Mouse (Mus musculus) CH12.LX (cell line): ENCODE results near the gene Gm20388. TPM values are rescaled to one million over a fixed set of nuclear protein-coding genes. Genes with fewer than 3 reads are reported as not detected.

Experiments
- DNase-seq: peaks from one replicate; pipeline ENCODE4 v3.0.0-alpha.2; 2013; ENCODE audit errors: extremely low read depth
- H3K27ac ChIP-seq: 2 replicates; pipeline ENCODE4 v1.5.1; 2012; ENCODE audit warnings: low read depth, mild to moderate bottlenecking, control low read depth, moderate library complexity; ENCODE audit not compliant: insufficient read depth
- H3K27me3 ChIP-seq: replicated peaks from 2 replicates; pipeline ENCODE3; 2012; ENCODE audit warnings: inconsistent platforms
- H3K36me3 ChIP-seq, 2 experiments: replicated peaks in 1 of 2; 2 replicates each; pipeline versions ENCODE3 to v1.6.1; 2012; ENCODE audit warnings: inconsistent platforms in 1 of 2, low read length in 1 of 2, mild to moderate bottlenecking in 1 of 2, mixed read lengths in 1 of 2, moderate library complexity in 1 of 2; ENCODE audit not compliant: control insufficient read depth in 1 of 2, insufficient read depth in 1 of 2
- H3K4me1 ChIP-seq, 2 experiments: 2 replicates each; pipeline ENCODE4 v1.6.1; 2012; ENCODE audit warnings: inconsistent platforms in 1 of 2, moderate library complexity in 1 of 2; ENCODE audit not compliant: insufficient read depth in 2 of 2, control insufficient read depth in 1 of 2
- H3K4me2 ChIP-seq: 2 replicates; pipeline ENCODE4 v1.6.1; 2012; ENCODE audit warnings: low read depth, mild to moderate bottlenecking, control low read depth; ENCODE audit not compliant: poor library complexity, insufficient read depth, severe bottlenecking
- H3K4me3 ChIP-seq, 3 experiments: fragments of 150-350 bp in 1 of 3; sonication (generic) in 1 of 3; replicated peaks in 1 of 3; 2 replicates each; pipeline versions ENCODE3 to v1.5.1; 2011 to 2012; ENCODE audit warnings: low read depth in 2 of 3, low read length in 2 of 3, mild to moderate bottlenecking in 2 of 3, moderate library complexity in 2 of 3, control low read depth in 1 of 3, improper control_type of control experiment in 1 of 3, inconsistent platforms in 1 of 3, mixed read lengths in 1 of 3; ENCODE audit not compliant: poor library complexity in 1 of 3
- H3K79me2 ChIP-seq: replicated peaks from 2 replicates; pipeline ENCODE4 v1.6.1; 2012; ENCODE audit warnings: mild to moderate bottlenecking, moderate library complexity; ENCODE audit not compliant: control insufficient read depth, poor library complexity, insufficient read depth, severe bottlenecking; ENCODE audit errors: extremely low read depth
- H3K9ac ChIP-seq: 2 replicates; pipeline ENCODE4 v1.6.1; 2012; ENCODE audit warnings: low read depth, mild to moderate bottlenecking, control low read depth, moderate library complexity; ENCODE audit not compliant: insufficient read depth
- H3K9me3 ChIP-seq: replicated peaks from 2 replicates; pipeline ENCODE3; 2012; ENCODE audit warnings: low read length, inconsistent platforms, mixed read lengths
- BHLHE40 ChIP-seq: IDR thresholded peaks from 2 replicates; pipeline ENCODE4 v1.6.1; 2011; ENCODE audit warnings: mild to moderate bottlenecking, low read depth, low read length, improper control_type of control experiment
- CHD2 ChIP-seq: IDR thresholded peaks from 2 replicates; pipeline ENCODE4 v1.6.1; 2011; ENCODE audit warnings: low read length, improper control_type of control experiment
- CTCF ChIP-seq, 2 experiments: IDR thresholded peaks in 1 of 2; conservative IDR thresholded peaks in 1 of 2; 2 replicates each; pipeline ENCODE4 v1.5.1; 2011 to 2012; ENCODE audit warnings: low read depth in 2 of 2, low read length in 2 of 2, improper control_type of control experiment in 1 of 2, inconsistent platforms in 1 of 2, mild to moderate bottlenecking in 1 of 2, moderate library complexity in 1 of 2
- E2F4 ChIP-seq: IDR thresholded peaks from 2 replicates; pipeline ENCODE4 v1.6.1; 2011; ENCODE audit warnings: low read depth, low read length, improper control_type of control experiment; ENCODE audit not compliant: insufficient replicate concordance
- ETS1 ChIP-seq: conservative IDR thresholded peaks from 2 replicates; pipeline ENCODE4 v1.6.1; 2012; ENCODE audit warnings: low read depth, mild to moderate bottlenecking, inconsistent platforms, low read length, improper control_type of control experiment, moderate library complexity
- GABPA ChIP-seq: IDR thresholded peaks from 2 replicates; pipeline ENCODE4 v1.6.1; 2012; ENCODE audit warnings: low read depth, low read length, improper control_type of control experiment, inconsistent platforms; ENCODE audit not compliant: insufficient replicate concordance
- HCFC1 ChIP-seq: IDR thresholded peaks from 2 replicates; pipeline ENCODE4 v1.6.1; 2012; ENCODE audit warnings: low read depth, mild to moderate bottlenecking, inconsistent platforms, low read length, improper control_type of control experiment
- IRF4 ChIP-seq: IDR thresholded peaks from 2 replicates; pipeline ENCODE4 v1.6.1; 2014; ENCODE audit warnings: low read depth, mild to moderate bottlenecking, inconsistent platforms, low read length, improper control_type of control experiment
- JUND ChIP-seq: conservative IDR thresholded peaks from 2 replicates; pipeline ENCODE4 v1.6.1; 2011; ENCODE audit warnings: low read depth, low read length, improper control_type of control experiment
- KAT2A ChIP-seq: IDR thresholded peaks from 2 replicates; pipeline ENCODE4 v1.6.1; 2012; ENCODE audit warnings: low read length, improper control_type of control experiment, inconsistent platforms; ENCODE audit not compliant: insufficient replicate concordance
- MAFK ChIP-seq: IDR thresholded peaks from 2 replicates; pipeline ENCODE4 v1.6.1; 2011; ENCODE audit warnings: low read length, improper control_type of control experiment; ENCODE audit not compliant: insufficient replicate concordance
- MEF2A ChIP-seq: IDR thresholded peaks from 2 replicates; pipeline ENCODE4 v1.6.1; 2014; ENCODE audit warnings: low read depth, mild to moderate bottlenecking, inconsistent platforms, low read length, improper control_type of control experiment, borderline replicate concordance
- MXI1 ChIP-seq: IDR thresholded peaks from 2 replicates; pipeline ENCODE4 v1.6.1; 2011; ENCODE audit warnings: mild to moderate bottlenecking, low read depth, low read length, improper control_type of control experiment
- NRF1 ChIP-seq: IDR thresholded peaks from 2 replicates; pipeline ENCODE4 v1.6.1; 2014; ENCODE audit warnings: low read depth, mild to moderate bottlenecking, inconsistent platforms, low read length, improper control_type of control experiment, moderate library complexity
- PAX5 ChIP-seq: IDR thresholded peaks from 2 replicates; pipeline ENCODE4 v1.6.1; 2012; ENCODE audit warnings: low read length, inconsistent platforms, mixed read lengths
- POLR2A ChIP-seq: IDR thresholded peaks from 2 replicates; pipeline ENCODE4 v1.6.1; 2011; ENCODE audit warnings: low read depth, mild to moderate bottlenecking, improper control_type of control experiment, low read length
- POLR2AphosphoS2 ChIP-seq: IDR thresholded peaks from 2 replicates; pipeline ENCODE4 v1.6.1; 2011; ENCODE audit warnings: low read depth, low read length, improper control_type of control experiment
- SIN3A ChIP-seq: IDR thresholded peaks from 2 replicates; pipeline ENCODE4 v1.6.1; 2012; ENCODE audit warnings: low read length, improper control_type of control experiment, inconsistent platforms
- SMC3 ChIP-seq: IDR thresholded peaks from 2 replicates; pipeline ENCODE4 v1.6.1; 2011; ENCODE audit warnings: low read depth, low read length, improper control_type of control experiment
- TBP ChIP-seq: conservative IDR thresholded peaks from 2 replicates; pipeline ENCODE4 v1.6.1; 2011; ENCODE audit warnings: low read depth, low read length, improper control_type of control experiment
- TCF12 ChIP-seq: IDR thresholded peaks from 2 replicates; pipeline ENCODE4 v1.6.1; 2014; ENCODE audit warnings: low read depth, mild to moderate bottlenecking, inconsistent platforms, low read length, improper control_type of control experiment
- USF1 ChIP-seq: IDR thresholded peaks from 2 replicates; pipeline ENCODE4 v1.6.1; 2014; ENCODE audit warnings: low read depth, mild to moderate bottlenecking, inconsistent platforms, low read length, improper control_type of control experiment
- USF2 ChIP-seq: conservative IDR thresholded peaks from 2 replicates; pipeline ENCODE4 v1.6.1; 2011; ENCODE audit warnings: low read depth, low read length, improper control_type of control experiment
- ZC3H11A ChIP-seq: IDR thresholded peaks from 2 replicates; pipeline ENCODE4 v1.6.1; 2012; ENCODE audit warnings: low read depth, mild to moderate bottlenecking, inconsistent platforms, low read length, improper control_type of control experiment
- ZMIZ1 ChIP-seq: IDR thresholded peaks from 2 replicates; pipeline ENCODE4 v1.6.1; 2012; ENCODE audit warnings: low read depth, mild to moderate bottlenecking, inconsistent platforms, low read length, improper control_type of control experiment
- ZNF384 ChIP-seq: IDR thresholded peaks from 2 replicates; pipeline ENCODE4 v1.6.1; 2012; ENCODE audit warnings: low read depth, low read length, improper control_type of control experiment, inconsistent platforms
- dilution Hi-C: fragments of 300-500 bp; cut with MboI; formaldehyde crosslinking; loops from 2 replicates; pipeline ENCODE4 v1.14.3; 2020; ENCODE audit warnings: low sequenced_read_pairs; ENCODE audit not compliant: extremely low pct_unique_long_range_greater_than_20kb, extremely low pct_ligation_motif_present
- in situ Hi-C: fragments of 300-500 bp; cut with MboI; formaldehyde crosslinking; loops from 3 replicates; pipeline ENCODE4 v1.14.3; 2019; ENCODE audit warnings: low sequenced_read_pairs, low pct_ligation_motif_present, low pct_unique_long_range_greater_than_20kb, mixed read lengths
- polyA plus RNA-seq: library from polyadenylated mRNA; unstranded; fragments of >175 nt; gene quantifications from 2 replicates; pipeline ENCODE4 v1.2.1, GENCODE M21; 2012; ENCODE audit warnings: low read depth; ENCODE audit not compliant: insufficient read length
- total RNA-seq, 2 experiments: library from RNA; depleted of rRNA; stranded (reverse); fragments of 300-350 nt in 1 of 2; fragments of >200 nt in 1 of 2; gene quantifications; 2 replicates each; pipeline ENCODE4 v1.2.3; 2012 to 2014

The Gm20388 gene
- total and polyA plus RNA-seq, 3 experiments: 14.8 to 26.3 (median 22.2) TPM

GRCm38 (mm10) chr8:122291075-122291474, 2380.4 kb downstream of the Gm20388 start:
- no peak for TF ChIP-seq TBP
- TF ChIP-seq MXI1: no peak
- no peak for TF ChIP-seq USF1
- TF ChIP-seq ZNF384: no peak
- TF ChIP-seq ZC3H11A: no peak
- TF ChIP-seq KAT2A: no peak
- no peak for TF ChIP-seq POLR2AphosphoS2
- TF ChIP-seq SIN3A: no peak
- no peak for TF ChIP-seq SMC3
- no peak for TF ChIP-seq IRF4
- TF ChIP-seq NRF1: no peak
- no peak for TF ChIP-seq MAFK
- TF ChIP-seq BHLHE40: no peak
- TF ChIP-seq PAX5: no peak
- Histone ChIP-seq H3K9ac (no peak overlapping the region), H3K27me3 (no peaks in the 10 kb centered on the region), H3K9me3 (no peaks in the 10 kb centered on the region), H3K4me1 (peaks cover 48 to 100% of the 10 kb centered on the region in 2 experiments), H3K79me2 (peaks cover 27% of the 10 kb centered on the region), H3K4me3 (no peak overlapping the region), H3K4me2 (no peak overlapping the region), H3K27ac (no peak overlapping the region), H3K36me3 (peaks cover 5 to 93% of the 10 kb centered on the region in 2 experiments)
- in situ Hi-C loops (no loop called here), dilution Hi-C loops (no loop called here)
- DNase-seq: no peak

GRCm38 (mm10) chr8:122291549-122291948, 2380.9 kb downstream of the Gm20388 start:
- DNase-seq: no peak
- Histone ChIP-seq H3K4me1 (peaks cover 48 to 100% of the 10 kb centered on the region in 2 experiments), H3K36me3 (peaks cover 5 to 96% of the 10 kb centered on the region in 2 experiments)

GRCm38 (mm10) chr8:122293484-122293883, 2382.8 kb downstream of the Gm20388 start:
- Histone ChIP-seq H3K4me3 (no peak overlapping the region), H3K27me3 (no peaks in the 10 kb centered on the region)
- no peak for DNase-seq
- TF ChIP-seq MEF2A: no peak
- TF ChIP-seq USF2: no peak
- TF ChIP-seq GABPA: no peak
- TF ChIP-seq JUND: no peak
- TF ChIP-seq MXI1: no peak
- no peak for TF ChIP-seq TBP
- no peak for TF ChIP-seq CHD2
- no peak for TF ChIP-seq BHLHE40
- TF ChIP-seq E2F4: no peak
- TF ChIP-seq TCF12: no peak
- no peak for TF ChIP-seq SIN3A
- no peak for TF ChIP-seq ZNF384
- no peak for TF ChIP-seq SMC3
- TF ChIP-seq ETS1: no peak
- TF ChIP-seq ZMIZ1: no peak
- no peak for TF ChIP-seq POLR2A
- TF ChIP-seq KAT2A: no peak
- no peak for TF ChIP-seq CTCF (conservative IDR thresholded peaks at IDR 0.05 in 1 of 2, IDR thresholded peaks at IDR 0.05 in 1 of 2; ENCODE audit: low read depth in 2 of 2, low read length in 2 of 2)
- TF ChIP-seq, all 38 proteins: peak for 0
- H3K27ac ChIP-seq: no peak overlapping the region
- dilution Hi-C loops: no loop called here
- H3K36me3 ChIP-seq: peaks cover 5 to 95% of the 10 kb centered on the region in 2 experiments
- no peaks in the 10 kb centered on the region for H3K9me3 ChIP-seq
- in situ Hi-C loops: no loop called here
- no peak overlapping the region for H3K9ac ChIP-seq
- peaks cover 16% of the 10 kb centered on the region for H3K79me2 ChIP-seq
- no peak overlapping the region for H3K4me2 ChIP-seq
- peaks cover 36 to 100% of the 10 kb centered on the region in 2 experiments for H3K4me1 ChIP-seq

More at GRCm38 (mm10) chr8:122291549-122291948, 2380.9 kb downstream of the Gm20388 start:
- Histone ChIP-seq H3K4me2 (no peak overlapping the region), H3K79me2 (peaks cover 31% of the 10 kb centered on the region), H3K9ac (no peak overlapping the region), H3K27ac (no peak overlapping the region), H3K9me3 (no peaks in the 10 kb centered on the region), H3K27me3 (no peaks in the 10 kb centered on the region), H3K4me3 (no peak overlapping the region)
- TF ChIP-seq JUND (no peak), HCFC1 (no peak)
- in situ Hi-C loops (no loop called here), dilution Hi-C loops (no loop called here)
